Mouse (Mus musculus) thymus, adult 2 months (tissue): ENCODE data around the gene Kcnj12.

ENCODE experiments used
- CTCF ChIP-seq: fragments of 200-500 bp; IDR thresholded peaks from 2 replicates; pipeline ENCODE4 v1.5.1; 2012; ENCODE audit warnings: mild to moderate bottlenecking, control low read depth, low read length, moderate library complexity, borderline replicate concordance; ENCODE audit not compliant: control insufficient read depth, poor library complexity, insufficient read depth; ENCODE audit errors: extremely low read depth
- POLR2A ChIP-seq: fragments of 200-500 bp; IDR thresholded peaks from 2 replicates; pipeline ENCODE4 v1.6.1; 2012; ENCODE audit warnings: mild to moderate bottlenecking, low read length, control low read depth, moderate library complexity; ENCODE audit not compliant: control insufficient read depth, poor library complexity, insufficient read depth; ENCODE audit errors: extremely low read depth

DNA sequence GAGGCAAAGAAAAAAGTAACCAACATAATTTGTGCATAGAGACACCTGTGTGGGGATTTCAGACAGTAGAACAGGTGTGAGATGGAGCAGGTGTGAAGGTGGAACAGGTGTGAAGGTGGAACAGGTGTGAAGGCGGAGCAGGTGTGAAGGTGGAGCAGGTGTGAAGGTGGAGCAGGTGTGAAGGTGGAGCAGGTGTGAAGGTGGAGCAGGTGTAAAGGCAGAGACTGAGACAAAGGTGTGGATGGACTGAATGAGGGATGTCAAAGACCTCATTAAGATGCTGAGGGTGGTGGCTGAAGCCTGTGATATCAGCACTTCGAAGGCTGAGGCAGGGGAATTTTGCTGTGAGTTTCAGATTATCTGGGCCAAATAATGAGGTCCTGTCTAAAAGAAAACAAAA is 59.3 kb downstream of the Kcnj12 start:
- TF ChIP-seq CTCF (no peak), POLR2A (no peak)
